Mouse (Mus musculus) megakaryocyte, embryonic 14.5 days (primary cell): ENCODE data around the gene Tmed10. TPM values are rescaled to one million over a fixed set of nuclear protein-coding genes. Genes with fewer than 3 reads are reported as not detected.

Source experiments
- H3K27me3 ChIP-seq: replicated peaks from 2 replicates; pipeline ENCODE3; 2012; ENCODE audit warnings: inconsistent platforms
- H3K36me3 ChIP-seq: replicated peaks from 2 replicates; pipeline ENCODE3; 2012; ENCODE audit warnings: low read length, inconsistent platforms, mixed read lengths
- H3K4me1 ChIP-seq: 2 replicates; pipeline ENCODE4 v1.6.1; 2012; ENCODE audit warnings: inconsistent platforms
- H3K4me3 ChIP-seq: replicated peaks from 2 replicates; pipeline ENCODE3; 2012; ENCODE audit warnings: moderate library complexity, mild to moderate bottlenecking, inconsistent platforms
- H3K9me3 ChIP-seq: 2 replicates; pipeline ENCODE4 v1.6.1; 2012; ENCODE audit warnings: inconsistent platforms
- FLI1 ChIP-seq: IDR thresholded peaks from 2 replicates; pipeline ENCODE4 v1.6.1; 2012; ENCODE audit warnings: low read length, inconsistent platforms, mixed read lengths
- GATA1 ChIP-seq: IDR thresholded peaks from 3 replicates; pipeline ENCODE4 v1.6.1; 2012; ENCODE audit warnings: mixed read lengths, low read length, inconsistent platforms, borderline replicate concordance
- polyA plus RNA-seq: library from polyadenylated mRNA; stranded (reverse); fragments of >175 nt; gene quantifications from 2 replicates; pipeline ENCODE4 v1.2.3, GENCODE M21; 2012; ENCODE audit warnings: low replicate concordance; ENCODE audit not compliant: insufficient read depth

Tmed10 gene
- polyA plus RNA-seq, 1 experiment: 158 TPM

GRCm38 (mm10) chr12:85393981-85394380 is 19.3 kb upstream of the Tmed10 start:
- H3K4me1 ChIP-seq: peaks cover 18% of the 10 kb centered on the region
- peaks cover 40% of the 10 kb centered on the region for H3K27me3 ChIP-seq
- H3K36me3 ChIP-seq: no peaks in the 10 kb centered on the region
- H3K9me3 ChIP-seq: no peaks in the 10 kb centered on the region
- TF ChIP-seq FLI1 (no peak), GATA1 (no peak)
- no peak overlapping the region for H3K4me3 ChIP-seq

DNA sequence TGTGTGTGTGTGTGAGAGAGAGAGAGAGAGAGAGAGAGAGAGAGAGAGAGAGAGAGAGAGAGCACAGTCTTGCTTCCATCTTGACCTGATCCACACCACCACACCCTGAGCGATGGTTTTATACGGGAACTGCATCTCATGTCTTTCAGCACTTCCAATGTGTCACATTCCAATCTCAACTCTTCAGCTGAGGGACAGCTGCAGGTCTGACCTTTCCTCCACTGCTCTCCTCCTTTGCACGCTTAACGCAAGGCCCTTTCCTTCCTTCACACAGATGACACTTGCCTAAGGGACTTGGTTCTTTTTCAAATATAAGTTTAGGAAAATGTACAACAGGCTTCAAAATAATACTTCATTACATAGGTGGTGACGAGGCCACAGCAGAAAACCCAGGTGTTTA is 18.9 kb upstream of the Tmed10 start:
- H3K9me3 ChIP-seq: no peaks in the 10 kb centered on the region
- peak overlapping the region; percentile 31 for H3K4me3 ChIP-seq
- H3K4me1 ChIP-seq: peaks cover 23% of the 10 kb centered on the region
- H3K27me3 ChIP-seq: peaks cover 37% of the 10 kb centered on the region
- H3K36me3 ChIP-seq: no peaks in the 10 kb centered on the region
- TF ChIP-seq GATA1 (no peak), FLI1 (no peak)

DNA sequence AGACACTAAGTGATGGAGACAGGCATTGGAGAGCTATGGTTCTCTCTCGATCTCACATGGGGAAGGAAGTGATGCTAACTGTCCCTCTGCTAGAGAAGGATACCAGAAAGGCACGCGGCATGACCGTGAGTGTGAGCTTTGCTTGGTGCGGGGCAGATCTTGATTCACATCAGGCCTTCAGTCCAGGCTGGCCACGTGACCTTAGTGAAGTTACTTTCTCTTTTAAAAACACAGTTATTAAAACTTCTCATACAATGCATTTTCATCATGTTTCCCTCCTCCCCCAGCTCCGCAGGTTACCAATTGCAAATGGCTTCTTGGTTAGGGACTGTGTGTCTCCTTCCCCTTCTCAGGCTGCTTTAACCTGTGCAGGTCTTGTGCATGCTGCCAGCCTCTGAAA is 16.5 kb upstream of the Tmed10 start:
- peaks cover 33% of the 10 kb centered on the region for H3K4me1 ChIP-seq
- peak overlapping the region; percentile 62 for H3K4me3 ChIP-seq
- H3K9me3 ChIP-seq: no peaks in the 10 kb centered on the region
- peaks cover 30% of the 10 kb centered on the region for H3K27me3 ChIP-seq
- TF ChIP-seq FLI1 (no peak), GATA1 (no peak)
- H3K36me3 ChIP-seq: no peaks in the 10 kb centered on the region

DNA sequence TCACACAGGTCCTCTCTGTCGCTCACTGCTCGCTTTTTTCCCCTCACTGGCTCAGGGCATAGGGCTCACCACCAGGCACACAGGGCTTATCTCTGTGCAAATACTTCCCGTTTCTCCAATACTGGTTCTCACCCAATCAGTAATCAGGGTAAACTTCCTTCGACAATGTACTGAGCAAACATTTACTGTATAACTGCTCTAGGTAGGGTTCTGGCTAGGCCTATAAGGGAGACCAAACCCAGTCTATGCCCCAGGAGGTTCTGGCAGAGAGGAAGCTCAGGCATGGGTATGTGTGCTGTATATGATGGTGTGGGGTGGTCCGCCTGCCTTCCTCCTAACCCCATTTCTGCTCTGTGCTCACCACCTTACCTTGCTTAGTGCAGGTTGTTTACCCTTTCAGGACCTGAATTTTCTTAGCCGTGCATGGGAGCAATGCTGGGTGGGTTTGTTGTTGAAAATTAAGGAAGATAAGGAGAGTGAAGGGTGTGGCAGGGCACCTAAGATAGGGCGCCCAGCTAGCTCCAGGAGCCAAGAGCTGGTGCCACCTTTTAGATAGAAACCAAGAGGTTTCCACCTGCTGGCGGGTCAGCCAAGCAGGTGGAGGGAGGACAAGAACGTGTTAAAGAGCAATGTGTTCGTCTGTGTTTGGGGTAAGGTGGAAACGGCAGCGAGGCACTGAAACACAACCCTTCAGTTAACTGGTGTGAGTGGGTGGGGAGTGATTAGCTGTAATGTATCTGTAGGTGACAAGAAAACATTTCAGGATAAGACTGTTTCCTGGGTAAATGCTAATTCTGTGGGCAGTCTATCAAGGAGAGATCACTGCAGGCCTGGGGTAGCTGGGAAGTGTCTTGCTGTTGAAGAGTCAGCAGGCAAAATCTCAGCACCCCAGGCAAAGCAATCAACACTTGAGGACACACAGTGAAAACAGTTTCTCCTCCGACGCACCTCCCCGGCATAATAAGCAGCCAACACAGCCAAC is 14.8 kb upstream of the Tmed10 start:
- peaks cover 32% of the 10 kb centered on the region for H3K27me3 ChIP-seq
- no peak for TF ChIP-seq FLI1
- no peak; the same call in 2 of the 3 replicates for TF ChIP-seq GATA1
- H3K4me3 ChIP-seq: peak overlapping the region; percentile 73
- H3K9me3 ChIP-seq: no peaks in the 10 kb centered on the region
- H3K36me3 ChIP-seq: no peaks in the 10 kb centered on the region
- H3K4me1 ChIP-seq: peaks cover 44% of the 10 kb centered on the region

- Histone ChIP-seq H3K4me3 (peak overlapping the region; percentile 44), H3K27me3 (peaks cover 24% of the 10 kb centered on the region), H3K4me1 (peaks cover 71% of the 10 kb centered on the region), H3K9me3 (no peaks in the 10 kb centered on the region), H3K36me3 (no peaks in the 10 kb centered on the region)
- TF ChIP-seq GATA1: no peak
- no peak for TF ChIP-seq FLI1
Observed at GRCm38 (mm10) chr12:85385995-85386375, 11.3 kb upstream of the Tmed10 start.

GRCm38 (mm10) chr12:85385329-85385994 is 10.8 kb upstream of the Tmed10 start:
- Histone ChIP-seq H3K9me3 (no peaks in the 10 kb centered on the region), H3K27me3 (peaks cover 24% of the 10 kb centered on the region), H3K4me1 (peaks cover 70% of the 10 kb centered on the region), H3K36me3 (no peaks in the 10 kb centered on the region), H3K4me3 (peak overlapping the region; percentile 44)
- no peak for TF ChIP-seq FLI1
- TF ChIP-seq GATA1: no peak

- TF ChIP-seq GATA1: no peak
- TF ChIP-seq FLI1: no peak
- peaks cover 20% of the 10 kb centered on the region for H3K27me3 ChIP-seq
- no peaks in the 10 kb centered on the region for H3K36me3 ChIP-seq
- H3K4me3 ChIP-seq: no peak overlapping the region
- H3K9me3 ChIP-seq: no peaks in the 10 kb centered on the region
- H3K4me1 ChIP-seq: peaks cover 50% of the 10 kb centered on the region
Observed at GRCm38 (mm10) chr12:85382761-85383680, 8.4 kb upstream of the Tmed10 start.

DNA sequence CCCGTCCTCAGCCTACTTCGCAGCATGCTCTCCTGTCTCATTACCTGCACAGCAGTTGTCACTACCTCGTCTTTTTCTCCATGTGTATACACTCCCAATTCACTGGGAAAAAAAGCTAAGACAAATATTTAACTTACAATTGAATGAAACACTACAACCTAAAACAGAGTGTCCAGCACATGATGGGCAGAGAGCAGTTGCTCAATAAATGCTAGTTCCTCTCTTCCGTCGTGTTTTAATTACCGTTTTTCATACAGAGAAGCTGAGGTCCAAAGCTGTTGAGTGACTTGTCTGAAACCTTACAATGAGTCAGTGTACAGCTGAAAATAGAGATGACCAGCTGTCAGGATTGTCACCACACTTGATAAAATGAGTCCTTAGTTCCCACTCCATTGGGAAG is 6.9 kb upstream of the Tmed10 start:
- no peak overlapping the region for H3K4me3 ChIP-seq
- H3K36me3 ChIP-seq: no peaks in the 10 kb centered on the region
- H3K9me3 ChIP-seq: no peaks in the 10 kb centered on the region
- TF ChIP-seq FLI1 (no peak), GATA1 (no peak)
- H3K4me1 ChIP-seq: peaks cover 46% of the 10 kb centered on the region
- peaks cover 12% of the 10 kb centered on the region for H3K27me3 ChIP-seq

GRCm38 (mm10) chr12:85380942-85381341 is 6.3 kb upstream of the Tmed10 start:
- TF ChIP-seq FLI1 (no peak), GATA1 (no peak)
- peaks cover 42% of the 10 kb centered on the region for H3K4me1 ChIP-seq

More at GRCm38 (mm10) chr12:85380942-85381341, 6.3 kb upstream of the Tmed10 start:
- Histone ChIP-seq H3K36me3 (no peaks in the 10 kb centered on the region), H3K9me3 (no peaks in the 10 kb centered on the region), H3K4me3 (no peak overlapping the region), H3K27me3 (peaks cover 9% of the 10 kb centered on the region)
